Mouse (Mus musculus): ENCODE results near the gene Zfp536.

- TF ChIP-seq POLR2A (IDR thresholded peaks at IDR 0.05; ENCODE audit: low read depth, low read length) (no peak), CTCF (IDR thresholded peaks at IDR 0.05; ENCODE audit: extremely low read depth, insufficient read length, insufficient replicate concordance, low read depth, low read length) (no peak)
Observed at GRCm38 (mm10) chr7:37484946-37485345, 288.5 kb downstream of the Zfp536 start.
